Mouse (Mus musculus): ENCODE data around the gene Ren1. TPM values are rescaled to one million over a fixed set of nuclear protein-coding genes. Genes with fewer than 3 reads are reported as not detected.
A peak's percentile ranks its signal among the peaks of the same experiment; 100 is the strongest.
"Not testable (repeated sequence)": the region's sequence is repeated elsewhere in the genome, so short reads cannot be mapped to it uniquely, and the experiment has no call there.

Gene Ren1
- polyA plus RNA-seq, 1 experiment from 2014 or later, result 6.1 TPM

DNA sequence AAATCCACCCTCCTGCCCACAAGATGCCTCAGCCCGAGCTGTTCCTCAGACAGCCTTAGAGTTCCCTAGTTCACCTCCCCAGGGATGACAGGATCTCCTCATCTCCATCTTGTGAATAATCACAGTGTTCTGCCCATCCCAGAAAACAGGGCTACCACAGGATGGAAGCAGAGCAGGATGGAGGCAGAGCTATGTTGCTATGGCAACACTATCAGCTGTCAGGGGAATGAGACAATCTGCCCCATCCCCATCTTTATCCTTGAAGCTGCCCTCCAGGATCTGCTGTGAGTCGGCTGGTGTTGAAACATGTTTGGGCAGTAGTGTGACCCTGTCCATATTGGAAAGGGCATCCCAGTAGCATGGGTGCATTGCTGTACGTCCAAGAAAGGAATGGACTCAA is 19.2 kb upstream of the Ren1 start:
- Histone ChIP-seq H3K9ac (ENCODE audit: low read length) (no peak overlapping the region), H3K9me3 (ENCODE audit: control insufficient read depth, low read length) (no peaks in the 10 kb centered on the region), H3K4me2 (replicated peaks; ENCODE audit: low read depth) (no peak overlapping the region), H3K4me3 (ENCODE audit: low read depth, low read length) (no peak overlapping the region), H3K36me3 (ENCODE audit: control insufficient read depth, insufficient read depth, low read length) (no peaks in the 10 kb centered on the region), H3K27ac (replicated peaks) (no peak overlapping the region), H3K27me3 (ENCODE audit: control insufficient read depth, insufficient read depth, low read length) (peaks cover 3% of the 10 kb centered on the region; the same call in 1 of the 2 replicates), H3K4me1 (replicated peaks; ENCODE audit: control insufficient read depth, insufficient read depth) (no peaks in the 10 kb centered on the region)
- DNase-seq (ENCODE audit: low spot score) (no peak), ATAC-seq (ENCODE audit: low FRiP score, low TSS enrichment) (no peak)
- WGBS, result 74% methylated on average over 3 of the region's 3 CpGs
- TF ChIP-seq CTCF (IDR thresholded peaks at IDR 0.05; ENCODE audit: low read depth) (no peak), EP300 (optimal IDR thresholded peaks at IDR 0.05) (no peak)

GRCm38 (mm10) chr1:133332656-133333430 is 17.5 kb upstream of the Ren1 start:
- DNase-seq (ENCODE audit: low spot score) (no peak), ATAC-seq (ENCODE audit: low FRiP score, low TSS enrichment) (no peak)
- Histone ChIP-seq H3K4me1 (replicated peaks; ENCODE audit: control insufficient read depth, insufficient read depth) (no peaks in the 10 kb centered on the region), H3K9ac (ENCODE audit: low read length) (no peak overlapping the region), H3K36me3 (ENCODE audit: control insufficient read depth, insufficient read depth, low read length) (no peaks in the 10 kb centered on the region), H3K4me2 (replicated peaks; ENCODE audit: low read depth) (no peak overlapping the region), H3K9me3 (ENCODE audit: control insufficient read depth, low read length) (no peaks in the 10 kb centered on the region), H3K27ac (replicated peaks) (no peak overlapping the region), H3K4me3 (ENCODE audit: low read depth, low read length) (no peak overlapping the region), H3K27me3 (ENCODE audit: control insufficient read depth, insufficient read depth, low read length) (peaks cover 3% of the 10 kb centered on the region; the same call in 1 of the 2 replicates)
- WGBS, result 85% methylated on average over 11 of the region's 11 CpGs
- TF ChIP-seq EP300 (optimal IDR thresholded peaks at IDR 0.05) (no peak), CTCF (IDR thresholded peaks at IDR 0.05; ENCODE audit: low read depth) (no peak)

GRCm38 (mm10) chr1:133333937-133334336 is 16.4 kb upstream of the Ren1 start:
- ATAC-seq (ENCODE audit: low FRiP score, low TSS enrichment) (no peak), DNase-seq (ENCODE audit: low spot score) (no peak)
- no peak overlapping the region for H3K27ac ChIP-seq (replicated peaks)
- H3K36me3 ChIP-seq (ENCODE audit: control insufficient read depth, insufficient read depth, low read length), result no peaks in the 10 kb centered on the region
- H3K4me3 ChIP-seq (ENCODE audit: low read depth, low read length), result no peak overlapping the region
- H3K9ac ChIP-seq (ENCODE audit: low read length), result no peak overlapping the region
- H3K4me1 ChIP-seq (replicated peaks; ENCODE audit: control insufficient read depth, insufficient read depth), result no peaks in the 10 kb centered on the region
- no peaks in the 10 kb centered on the region for H3K9me3 ChIP-seq (ENCODE audit: control insufficient read depth, low read length)
- peaks cover 3% of the 10 kb centered on the region; the same call in 1 of the 2 replicates for H3K27me3 ChIP-seq (ENCODE audit: control insufficient read depth, insufficient read depth, low read length)
- TF ChIP-seq EP300 (optimal IDR thresholded peaks at IDR 0.05), result no peak
- no peak for TF ChIP-seq CTCF (IDR thresholded peaks at IDR 0.05; ENCODE audit: low read depth)
- no peak overlapping the region for H3K4me2 ChIP-seq (replicated peaks; ENCODE audit: low read depth)
- whole genome bisulfite sequencing, result 78% methylated on average over 6 of the region's 6 CpGs

DNA sequence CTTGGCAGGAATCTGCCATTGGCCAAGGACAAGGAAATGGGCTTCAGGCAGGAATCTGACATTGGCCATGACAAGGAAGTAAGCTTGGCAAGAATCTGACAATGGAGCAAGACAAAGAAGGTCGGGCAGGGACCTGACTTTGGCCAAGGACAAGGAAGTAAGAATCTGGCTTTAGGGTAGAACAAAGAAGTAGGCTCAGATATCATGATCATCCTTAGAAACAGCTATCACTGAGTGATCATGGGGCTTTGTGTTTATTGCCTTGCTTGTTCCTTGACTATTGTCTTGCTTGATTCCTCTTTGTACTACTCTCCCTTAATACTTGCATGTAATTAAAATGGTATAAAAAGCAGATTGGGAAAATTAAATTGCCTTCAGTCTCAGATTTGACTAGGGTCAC is 9.9 kb upstream of the Ren1 start:
- H3K36me3 ChIP-seq (ENCODE audit: control insufficient read depth, insufficient read depth, low read length); H3K9ac ChIP-seq (ENCODE audit: low read length); H3K4me1 ChIP-seq (replicated peaks; ENCODE audit: control insufficient read depth, insufficient read depth); H3K4me3 ChIP-seq (ENCODE audit: low read depth, low read length); DNase-seq (ENCODE audit: low spot score); ATAC-seq (ENCODE audit: low FRiP score, low TSS enrichment); H3K27me3 ChIP-seq (ENCODE audit: control insufficient read depth, insufficient read depth, low read length); H3K9me3 ChIP-seq (ENCODE audit: control insufficient read depth, low read length); H3K27ac ChIP-seq (replicated peaks); H3K4me2 ChIP-seq (replicated peaks; ENCODE audit: low read depth): not testable (repeated sequence)
- WGBS, result 63% methylated on average over 1 of the region's 1 CpGs

DNA sequence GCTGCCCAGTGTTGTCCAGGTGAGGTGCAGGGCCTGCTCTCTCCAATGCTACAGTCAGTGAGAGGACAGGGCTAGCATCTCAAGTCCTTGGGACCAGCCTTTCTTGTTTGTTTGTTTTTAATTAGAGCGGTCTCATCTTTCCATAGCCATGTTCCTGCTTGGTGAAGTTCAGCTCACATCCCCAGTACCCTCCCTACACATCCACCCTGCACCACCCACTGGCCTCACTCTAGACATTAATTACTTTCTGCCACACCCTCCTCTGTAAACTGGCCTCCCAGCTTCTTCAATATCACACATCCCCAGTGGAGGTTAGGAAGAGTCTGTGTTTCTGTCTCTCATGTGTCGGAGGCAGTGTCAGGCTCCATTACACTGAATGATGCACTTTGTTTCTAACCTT is 6.0 kb upstream of the Ren1 start:
- Histone ChIP-seq H3K27me3 (ENCODE audit: control insufficient read depth, insufficient read depth, low read length) (no peaks in the 10 kb centered on the region), H3K9ac (ENCODE audit: low read length) (no peak overlapping the region), H3K27ac (replicated peaks) (no peak overlapping the region), H3K4me2 (replicated peaks; ENCODE audit: low read depth) (no peak overlapping the region), H3K36me3 (ENCODE audit: control insufficient read depth, insufficient read depth, low read length) (no peaks in the 10 kb centered on the region), H3K4me3 (ENCODE audit: low read depth, low read length) (no peak overlapping the region), H3K4me1 (replicated peaks; ENCODE audit: control insufficient read depth, insufficient read depth) (0 out of 2 replicates have a peak, but pooled peaks cover 3% of the 10 kb centered on the region), H3K9me3 (ENCODE audit: control insufficient read depth, low read length) (no peaks in the 10 kb centered on the region)
- TF ChIP-seq EP300 (optimal IDR thresholded peaks at IDR 0.05) (no peak), CTCF (IDR thresholded peaks at IDR 0.05; ENCODE audit: low read depth) (no peak)
- DNase-seq (ENCODE audit: low spot score), result no peak
- no peak for ATAC-seq (ENCODE audit: low FRiP score, low TSS enrichment)
- 83% methylated on average over 2 of the region's 2 CpGs for WGBS

GRCm38 (mm10) chr1:133346531-133346930 is 3.8 kb upstream of the Ren1 start:
- DNase-seq (ENCODE audit: low spot score) (peak; percentile 13), ATAC-seq (ENCODE audit: low FRiP score, low TSS enrichment) (no peak)
- no peaks in the 10 kb centered on the region for H3K9me3 ChIP-seq (ENCODE audit: control insufficient read depth, low read length)
- no peak overlapping the region for H3K27ac ChIP-seq (replicated peaks)
- H3K4me1 ChIP-seq (replicated peaks; ENCODE audit: control insufficient read depth, insufficient read depth), result 0 out of 2 replicates have a peak, but pooled peaks cover 3% of the 10 kb centered on the region
- no peaks in the 10 kb centered on the region for H3K36me3 ChIP-seq (ENCODE audit: control insufficient read depth, insufficient read depth, low read length)
- no peaks in the 10 kb centered on the region for H3K27me3 ChIP-seq (ENCODE audit: control insufficient read depth, insufficient read depth, low read length)
- no peak for TF ChIP-seq EP300 (optimal IDR thresholded peaks at IDR 0.05)
- no peak for TF ChIP-seq CTCF (IDR thresholded peaks at IDR 0.05; ENCODE audit: low read depth)
- H3K9ac ChIP-seq (ENCODE audit: low read length), result no peak overlapping the region
- H3K4me2 ChIP-seq (replicated peaks; ENCODE audit: low read depth), result no peak overlapping the region
- 62% methylated on average over 9 of the region's 9 CpGs for WGBS
- H3K4me3 ChIP-seq (ENCODE audit: low read depth, low read length), result no peak overlapping the region
